Mouse (Mus musculus) intestine, embryonic 14.5 days (tissue): ENCODE results near the gene Flad1. TPM values are rescaled to one million over a fixed set of nuclear protein-coding genes. Genes with fewer than 3 reads are reported as not detected.

Source experiments
- ATAC-seq: fragments of 200-750 bp; cut with Nextera tagmentation; replicated peaks from 2 replicates; pipeline ENCODE4 v1.8.0; 2017; ENCODE audit warnings: low read depth, moderate number of reproducible peaks, moderate TSS enrichment, moderate library complexity; ENCODE audit not compliant: low FRiP score, low TSS enrichment
- DNase-seq: peaks from one replicate; pipeline ENCODE4 v3.0.0-alpha.2; 2018; ENCODE audit warnings: low spot score
- H3K27ac ChIP-seq: fragments of 300-500 bp; sonication (generic); 2 replicates; pipeline ENCODE4 v1.5.1; 2014; ENCODE audit warnings: low read depth, mild to moderate bottlenecking, control low read depth
- H3K27me3 ChIP-seq: fragments of 300-500 bp; sonication (generic); replicated peaks from 2 replicates; pipeline ENCODE4 v1.6.1; 2014; ENCODE audit warnings: low read length, control low read depth; ENCODE audit not compliant: control insufficient read depth, insufficient read depth
- H3K36me3 ChIP-seq: fragments of 300-500 bp; sonication (generic); 2 replicates; pipeline ENCODE4 v1.6.1; 2014; ENCODE audit warnings: low read length, control low read depth; ENCODE audit not compliant: control insufficient read depth, insufficient read depth
- H3K4me1 ChIP-seq: fragments of 300-500 bp; sonication (generic); replicated peaks from 2 replicates; pipeline ENCODE4 v1.6.1; 2014; ENCODE audit warnings: low read length, control low read depth, mixed read lengths; ENCODE audit not compliant: control insufficient read depth, insufficient read depth
- H3K4me2 ChIP-seq: fragments of 300-500 bp; sonication (generic); 2 replicates; pipeline ENCODE4 v1.6.1; 2014; ENCODE audit warnings: low read length
- H3K4me3 ChIP-seq: fragments of 300-500 bp; sonication (generic); 2 replicates; pipeline ENCODE4 v1.5.1; 2014; ENCODE audit warnings: low read depth, low read length, control low read depth, mixed read lengths
- H3K9ac ChIP-seq: fragments of 300-500 bp; sonication (generic); 2 replicates; pipeline ENCODE4 v1.6.1; 2014; ENCODE audit warnings: mild to moderate bottlenecking, low read length
- H3K9me3 ChIP-seq: fragments of 300-500 bp; sonication (generic); 2 replicates; pipeline ENCODE4 v1.6.1; 2016; ENCODE audit warnings: low read length, control low read depth; ENCODE audit not compliant: control insufficient read depth
- WGBS: fragments of 180-500 bp; shearing (Covaris S2); extraction: QIAGEN DNeasy Blood & Tissue Kit; methylation state at CpG from one replicate; pipeline ENCODE4 v1.1.7; 2014; 5-methylcytosine and 5-hydroxymethylcytosine counted together
- polyA plus RNA-seq: library from polyadenylated mRNA; unstranded; fragments of >200 nt; fragmentation: Nextera tagmentation; extraction: Ambion mirVana; gene quantifications from 2 replicates; pipeline ENCODE4 v1.2.1, GENCODE M21; 2014

Gene Flad1
- polyA plus RNA-seq, 1 experiment from 2014 or later, result 28.7 TPM

DNA sequence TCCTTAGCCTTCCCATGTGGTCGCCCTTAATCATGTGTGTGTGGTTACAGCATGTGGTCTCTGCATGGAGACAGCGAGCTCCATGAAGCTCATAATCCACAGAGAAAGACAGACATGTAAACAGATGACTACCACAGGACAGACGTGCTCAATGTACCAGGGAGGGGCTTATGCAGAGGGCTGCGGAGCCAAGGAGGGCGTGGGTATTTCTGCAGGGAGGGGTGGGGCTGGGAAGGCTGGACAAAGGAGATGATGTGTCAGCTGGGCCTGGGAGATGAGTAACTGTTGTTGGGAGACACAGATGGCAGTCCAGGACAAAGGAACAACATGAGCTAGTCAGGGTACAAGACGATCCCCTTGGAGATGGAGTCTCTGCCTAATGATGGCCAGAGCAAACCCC is 52.0 kb downstream of the Flad1 start:
- Histone ChIP-seq H3K27me3 (no peaks in the 10 kb centered on the region), H3K9me3 (no peaks in the 10 kb centered on the region), H3K4me2 (no peak overlapping the region), H3K36me3 (no peaks in the 10 kb centered on the region), H3K4me3 (no peak overlapping the region), H3K9ac (no peak overlapping the region), H3K4me1 (no peaks in the 10 kb centered on the region; the same call in 1 of the 2 replicates), H3K27ac (no peak overlapping the region)
- 53% methylated on average over 6 of the region's 6 CpGs for WGBS
- ATAC-seq, result no peak
- DNase-seq, result no peak

DNA sequence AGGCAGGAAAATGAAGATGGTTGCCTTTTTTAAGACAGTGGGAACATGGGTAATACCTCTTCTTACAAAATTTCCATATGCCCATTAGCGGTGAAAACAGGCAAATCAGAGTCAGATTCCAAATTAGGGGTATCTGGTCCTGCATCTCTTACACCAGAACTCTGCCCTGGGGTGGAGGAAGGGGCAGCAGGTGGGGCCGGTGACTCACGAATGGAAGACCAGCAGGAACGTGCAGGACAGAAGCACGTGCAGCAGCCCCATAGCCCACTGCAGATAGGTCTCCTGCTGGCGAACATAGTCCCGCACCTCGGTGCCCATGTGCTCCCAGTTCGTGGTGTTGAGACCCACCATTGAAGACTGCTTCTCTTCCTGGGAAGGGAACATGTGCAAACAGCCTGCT is 55.6 kb downstream of the Flad1 start:
- DNase-seq (no peak), ATAC-seq (no peak)
- Histone ChIP-seq H3K9me3 (no peaks in the 10 kb centered on the region), H3K27ac (no peak overlapping the region), H3K4me3 (no peak overlapping the region), H3K4me1 (no peaks in the 10 kb centered on the region), H3K27me3 (no peaks in the 10 kb centered on the region), H3K4me2 (no peak overlapping the region), H3K9ac (no peak overlapping the region), H3K36me3 (no peaks in the 10 kb centered on the region)
- 73% methylated on average over 9 of the region's 9 CpGs for WGBS

DNA sequence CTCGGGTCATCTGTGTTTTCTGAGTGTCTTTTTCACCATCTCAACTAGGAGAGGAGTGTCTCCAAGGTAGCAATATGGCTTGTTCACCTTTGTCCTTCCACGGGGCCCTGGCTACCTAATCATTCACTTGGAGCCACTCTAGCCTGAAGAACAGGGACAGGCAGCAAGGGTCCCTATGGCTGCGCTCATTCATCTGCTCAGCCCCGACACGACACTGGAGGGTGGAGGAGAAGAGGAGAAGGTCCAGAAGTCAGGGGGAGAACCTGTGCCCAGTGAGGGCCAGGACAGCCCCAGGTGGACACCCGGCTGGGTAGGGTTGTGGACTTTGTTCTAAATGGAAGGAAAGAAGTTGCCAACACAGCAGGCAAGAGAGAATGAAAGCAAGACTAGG is 56.2 kb downstream of the Flad1 start:
- Histone ChIP-seq H3K36me3 (no peaks in the 10 kb centered on the region), H3K4me2 (no peak overlapping the region), H3K9me3 (no peaks in the 10 kb centered on the region), H3K27ac (no peak overlapping the region), H3K4me1 (peaks cover 3% of the 10 kb centered on the region; the same call in 1 of the 2 replicates), H3K4me3 (no peak overlapping the region), H3K9ac (no peak overlapping the region), H3K27me3 (peaks cover 3% of the 10 kb centered on the region; the same call in 1 of the 2 replicates)
- DNase-seq, result no peak
- no peak for ATAC-seq
- WGBS, result 71% methylated on average over 6 of the region's 6 CpGs

DNA sequence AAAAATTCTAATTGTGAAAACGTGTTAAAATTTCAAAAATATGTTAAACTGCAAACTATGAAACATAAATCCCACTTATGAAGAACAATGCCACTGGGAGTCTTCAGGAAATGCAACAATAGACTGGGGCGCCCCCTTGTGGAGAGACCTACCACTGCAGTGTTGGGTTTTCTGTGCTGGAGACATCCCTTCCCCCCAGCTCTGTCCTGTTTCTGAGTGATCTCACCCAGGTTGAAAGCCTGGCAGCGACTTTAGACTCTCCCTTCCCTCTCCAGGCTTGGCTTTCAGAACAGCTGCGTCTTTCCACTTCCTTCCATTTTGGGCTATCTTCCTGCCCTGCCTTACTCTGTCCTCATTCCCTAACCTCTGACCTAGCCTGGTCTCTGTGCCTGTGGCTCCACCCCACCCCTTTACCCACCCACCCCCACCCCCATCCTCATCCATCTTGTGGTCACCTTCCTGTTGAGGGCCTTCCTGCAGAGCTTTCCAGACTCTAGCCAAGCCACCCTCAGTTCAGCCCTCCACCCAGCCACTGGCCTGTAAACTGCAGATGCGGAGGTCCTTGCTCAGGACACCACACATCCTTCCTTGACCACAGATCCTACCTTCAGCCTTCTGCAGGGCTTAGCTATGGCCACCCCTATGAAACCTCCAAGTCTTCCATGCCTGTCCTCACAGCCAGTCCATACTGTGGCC is 56.7 kb downstream of the Flad1 start:
- peaks cover 7% of the 10 kb centered on the region; the same call in 1 of the 2 replicates for H3K27me3 ChIP-seq
- H3K4me2 ChIP-seq, result no peak overlapping the region
- ATAC-seq (peak; percentile 42), DNase-seq (peak; percentile 97)
- H3K27ac ChIP-seq, result no peak overlapping the region
- peaks cover 7% of the 10 kb centered on the region; the same call in 1 of the 2 replicates for H3K4me1 ChIP-seq
- no peak overlapping the region for H3K9ac ChIP-seq
- WGBS, result 15% methylated on average over 5 of the region's 5 CpGs
- H3K4me3 ChIP-seq, result no peak overlapping the region
- no peaks in the 10 kb centered on the region for H3K36me3 ChIP-seq
- no peaks in the 10 kb centered on the region for H3K9me3 ChIP-seq

DNA sequence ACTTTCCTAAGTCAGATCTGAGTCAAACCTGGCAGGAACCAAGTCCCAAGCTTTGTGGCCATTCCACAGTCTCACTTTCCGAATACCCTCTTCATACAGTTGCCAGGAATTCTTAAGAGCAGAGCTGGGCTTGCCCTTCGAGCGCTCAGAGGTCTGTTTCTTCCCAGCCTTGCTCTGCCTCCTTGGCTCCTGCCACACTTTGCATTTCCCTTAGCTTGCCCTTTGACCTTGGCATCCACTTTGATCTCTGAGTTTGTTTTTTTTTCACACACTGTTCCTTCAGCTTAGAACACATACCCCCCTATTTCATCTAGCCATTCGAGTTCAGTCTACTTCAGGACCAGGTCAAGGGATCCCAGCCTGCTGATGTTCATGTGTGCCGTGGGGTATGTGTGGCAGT is 60.4 kb downstream of the Flad1 start:
- Histone ChIP-seq H3K4me1 (peaks cover 13% of the 10 kb centered on the region), H3K9ac (no peak overlapping the region), H3K4me2 (no peak overlapping the region), H3K9me3 (no peaks in the 10 kb centered on the region), H3K27me3 (peaks cover 7% of the 10 kb centered on the region; the same call in 1 of the 2 replicates), H3K27ac (no peak overlapping the region), H3K4me3 (no peak overlapping the region), H3K36me3 (0 out of 2 replicates have a peak, but pooled peaks cover 5% of the 10 kb centered on the region)
- ATAC-seq (no peak), DNase-seq (no peak)
- 63% methylated on average over 5 of the region's 5 CpGs for WGBS

Other genes with a start within 250 kb of the Flad1 start
- gene Clk2, start 247.1 kb downstream of the Flad1 start, polyA plus RNA-seq, result 24.9 and 25.3 TPM in 2 replicates
- 98.1 and 101 TPM in 2 replicates for gene Scamp3, start 234.4 kb downstream of the Flad1 start, polyA plus RNA-seq
- gene Fam189b, start 228.7 kb downstream of the Flad1 start, polyA plus RNA-seq, result 27.6 and 29.3 TPM in 2 replicates
- 39.2 and 41.0 TPM in 2 replicates for gene Gba, start 208.9 kb downstream of the Flad1 start, polyA plus RNA-seq
- gene Thbs3, start 196.7 kb downstream of the Flad1 start, polyA plus RNA-seq, result 19.2 and 19.4 TPM in 2 replicates
- gene Mtx1, start 184.8 kb downstream of the Flad1 start, polyA plus RNA-seq, result 214 and 216 TPM in 2 replicates
- gene Muc1, start 182.8 kb downstream of the Flad1 start, polyA plus RNA-seq, result 4.2 and 10.3 TPM in 2 replicates
- gene Krtcap2, start 165.9 kb downstream of the Flad1 start, polyA plus RNA-seq, result 331 and 346 TPM in 2 replicates
- 3.3 and 3.5 TPM in 2 replicates for gene Trim46, start 165.6 kb downstream of the Flad1 start, polyA plus RNA-seq
- 143 and 188 TPM in 2 replicates for gene Dpm3, start 152.5 kb downstream of the Flad1 start, polyA plus RNA-seq
- gene Slc50a1, start 141.3 kb downstream of the Flad1 start, polyA plus RNA-seq, result 64.7 and 66.5 TPM in 2 replicates
- 46.2 and 46.6 TPM in 2 replicates for gene Efna1, start 130.7 kb downstream of the Flad1 start, polyA plus RNA-seq
- gene Efna3, start 88.9 kb downstream of the Flad1 start, polyA plus RNA-seq, result 13.2 and 15.3 TPM in 2 replicates
- gene Efna4, start 73.8 kb downstream of the Flad1 start, polyA plus RNA-seq, result 20.6 and 22.2 TPM in 2 replicates
- 30.4 and 31.0 TPM in 2 replicates for gene Adam15, start 61.9 kb downstream of the Flad1 start, polyA plus RNA-seq
- gene Dcst2, start 49.9 kb downstream of the Flad1 start, polyA plus RNA-seq, result 0.35 and 0.40 TPM in 2 replicates
- gene Dcst1, start 46.6 kb downstream of the Flad1 start, polyA plus RNA-seq, result 0.15 and 0.34 TPM in 2 replicates
- 4.7 and 5.3 TPM in 2 replicates for gene Zbtb7b, start 17.1 kb downstream of the Flad1 start, polyA plus RNA-seq
- not detected in 2 replicates for gene Lenep, start 9.1 kb downstream of the Flad1 start, polyA plus RNA-seq
- gene Cks1b, start 6.5 kb upstream of the Flad1 start, polyA plus RNA-seq, result 510 and 525 TPM in 2 replicates
- gene Shc1, start 6.6 kb upstream of the Flad1 start, polyA plus RNA-seq, result 65.1 and 71.4 TPM in 2 replicates
- gene Pygo2, start 18.3 kb upstream of the Flad1 start, polyA plus RNA-seq, result 40.8 and 45.5 TPM in 2 replicates
- gene Pbxip1, start 24.8 kb upstream of the Flad1 start, polyA plus RNA-seq, result 18.8 and 20.3 TPM in 2 replicates
- gene Pmvk, start 42.7 kb upstream of the Flad1 start, polyA plus RNA-seq, result 60.1 and 63.7 TPM in 2 replicates
- 5.6 and 6.3 TPM in 2 replicates for gene Kcnn3, start 108.3 kb upstream of the Flad1 start, polyA plus RNA-seq